Mouse (Mus musculus) heart, postnatal 0 days (tissue): ENCODE data around the gene Smad3.

ENCODE experiments used
- CTCF ChIP-seq: IDR thresholded peaks from 2 replicates; pipeline ENCODE4 v1.5.1; 2016; ENCODE audit warnings: antibody characterized with exemption, control low read depth, low read depth
- EP300 ChIP-seq: IDR thresholded peaks from 2 replicates; pipeline ENCODE4 v1.6.1; 2016; ENCODE audit warnings: antibody characterized with exemption, low read depth

- TF ChIP-seq CTCF (no peak), EP300 (no peak)
These were observed 112.7 kb downstream of the Smad3 start for GRCm38 (mm10) chr9:63645084-63645483.
